Mouse (Mus musculus): ENCODE data around the gene Crebl2.

GRCm38 (mm10) chr6:134890436-134890835 is 60.5 kb downstream of the Crebl2 start:
- TF ChIP-seq POLR2A (IDR thresholded peaks at IDR 0.05; ENCODE audit: borderline replicate concordance, insufficient read depth, low read length) (no peak), CTCF (IDR thresholded peaks at IDR 0.05; ENCODE audit: borderline replicate concordance, insufficient read depth, low read depth, low read length) (no peak)
